ENCODE assay signal across 7 mouse cellular contexts in genomic region chr4:125590241-125590919, GRCm38 (mm10).
A peak's percentile ranks its signal among the peaks of the same experiment; 100 is the strongest.
DNase-seq lines count a peak whose midpoint lies in the region; ATAC-seq and TF ChIP-seq lines count a peak whose summit lies in the region.

No protein-coding gene starts in this region.

- DNase-seq in CH12.LX (ENCODE audit: extremely low read depth) = peak; percentile 20
- DNase-seq in ZHBTc4 (ENCODE audit: low read depth, low spot score) = peak; percentile 81
- DNase-seq in liver, embryonic 11.5 days (ENCODE audit: low spot score) = peak; percentile 63
- DNase-seq in retina, postnatal 1 day = peak; percentile 77
- no peak for DNase-seq in frontal cortex, postnatal 36 days (ENCODE audit: low spot score in 2 of 2)
- DNase-seq in right cerebral cortex, postnatal 36 days (ENCODE audit: low spot score in 2 of 2) = no peak

- no peak overlapping the region for H3K4me3 ChIP-seq in CH12.LX (replicated peaks in 1 of 3; ENCODE audit: low read depth in 2 of 3, low read length in 2 of 3, poor library complexity in 1 of 3)
- H3K4me3 ChIP-seq in forebrain, embryonic 12.5 days (replicated peaks) = no peak overlapping the region
- no peak overlapping the region for H3K4me3 ChIP-seq in liver, embryonic 11.5 days (ENCODE audit: low read depth, low read length)

- TF ChIP-seq EP300 in CH12.LX (IDR thresholded peaks at IDR 0.05; ENCODE audit: low read length) = no peak

- H3K27ac ChIP-seq in CH12.LX (ENCODE audit: insufficient read depth, low read depth) = no peak overlapping the region
- H3K27ac ChIP-seq in forebrain, embryonic 12.5 days = no peak overlapping the region
- H3K27ac ChIP-seq in liver, embryonic 11.5 days (ENCODE audit: low read depth, low read length) = no peak overlapping the region

- H3K4me2 ChIP-seq in CH12.LX (ENCODE audit: insufficient read depth, low read depth, poor library complexity, severe bottlenecking) = no peak overlapping the region
- H3K4me2 ChIP-seq in forebrain, embryonic 12.5 days = no peak overlapping the region; the same call in 1 of the 2 replicates
- H3K4me2 ChIP-seq in liver, embryonic 11.5 days = no peak overlapping the region

- H3K79me2 ChIP-seq in CH12.LX (replicated peaks; ENCODE audit: control insufficient read depth, extremely low read depth, insufficient read depth, poor library complexity, severe bottlenecking) = no peaks in the 10 kb centered on the region

- H3K36me3 ChIP-seq in CH12.LX (replicated peaks in 1 of 2; ENCODE audit: control insufficient read depth in 1 of 2, insufficient read depth in 1 of 2, low read length in 1 of 2) = no peaks in the 10 kb centered on the region
- no peaks in the 10 kb centered on the region for H3K36me3 ChIP-seq in forebrain, embryonic 12.5 days (replicated peaks)
- no peaks in the 10 kb centered on the region for H3K36me3 ChIP-seq in liver, embryonic 11.5 days (ENCODE audit: control insufficient read depth, insufficient read depth, low read length)

- dilution Hi-C loops in CH12.LX (cut with MboI; ENCODE audit: extremely low pct_ligation_motif_present, extremely low pct_unique_long_range_greater_than_20kb, low sequenced_read_pairs) = no loop called here

- H3K27me3 ChIP-seq in CH12.LX (replicated peaks) = peaks cover 92% of the 10 kb centered on the region
- peaks cover 85% of the 10 kb centered on the region for H3K27me3 ChIP-seq in forebrain, embryonic 12.5 days
- peaks cover 2% of the 10 kb centered on the region; the same call in 1 of the 2 replicates for H3K27me3 ChIP-seq in liver, embryonic 11.5 days (replicated peaks; ENCODE audit: control insufficient read depth, insufficient read depth, low read length)

- no peaks in the 10 kb centered on the region for H3K4me1 ChIP-seq in CH12.LX (ENCODE audit: control insufficient read depth in 1 of 2, insufficient read depth in 2 of 2)
- peaks cover 58% of the 10 kb centered on the region for H3K4me1 ChIP-seq in forebrain, embryonic 12.5 days
- no peaks in the 10 kb centered on the region; the same call in 1 of the 2 replicates for H3K4me1 ChIP-seq in liver, embryonic 11.5 days (replicated peaks; ENCODE audit: control insufficient read depth, insufficient read depth, low read length)

- H3K9me3 ChIP-seq in CH12.LX (replicated peaks; ENCODE audit: low read length) = no peaks in the 10 kb centered on the region
- H3K9me3 ChIP-seq in forebrain, embryonic 12.5 days = no peaks in the 10 kb centered on the region
- no peaks in the 10 kb centered on the region for H3K9me3 ChIP-seq in liver, embryonic 11.5 days (ENCODE audit: control insufficient read depth, low read length)

- TF ChIP-seq RAD21 in CH12.LX (IDR thresholded peaks at IDR 0.05; ENCODE audit: low read depth, low read length) = no peak

- no peak for TF ChIP-seq CTCF in CH12.LX (conservative IDR thresholded peaks at IDR 0.05 in 1 of 2, IDR thresholded peaks at IDR 0.05 in 1 of 2; ENCODE audit: low read depth in 2 of 2, low read length in 2 of 2)

- no peak for TF ChIP-seq POLR2A in CH12.LX (IDR thresholded peaks at IDR 0.05; ENCODE audit: low read depth, low read length)

- in situ Hi-C loops in CH12.LX (cut with MboI; ENCODE audit: low pct_ligation_motif_present, low pct_unique_long_range_greater_than_20kb, low sequenced_read_pairs) = no loop called here

- ATAC-seq in forebrain, embryonic 12.5 days (ENCODE audit: low FRiP score) = peak; percentile 70; the same call in 1 of the 2 replicates
- ATAC-seq in liver, embryonic 11.5 days (replicated peaks; ENCODE audit: low FRiP score) = no peak

- 15% methylated on average over 14 of the region's 14 CpGs for WGBS in forebrain, embryonic 12.5 days
- WGBS in liver, embryonic 11.5 days = 6% methylated on average over 14 of the region's 14 CpGs

- no peak overlapping the region for H3K9ac ChIP-seq in CH12.LX (ENCODE audit: insufficient read depth, low read depth)
- no peak overlapping the region for H3K9ac ChIP-seq in forebrain, embryonic 12.5 days
- no peak overlapping the region for H3K9ac ChIP-seq in liver, embryonic 11.5 days (ENCODE audit: low read depth, low read length)

TF ChIP-seq in CH12.LX, 34 proteins besides CTCF, POLR2A, EP300 and RAD21:
- no peak for TF ChIP-seq E2F4 (IDR thresholded peaks at IDR 0.05; ENCODE audit: insufficient replicate concordance, low read depth, low read length)
- no peak for TF ChIP-seq MAX (IDR thresholded peaks at IDR 0.05; ENCODE audit: low read length)
- TF ChIP-seq SIN3A (IDR thresholded peaks at IDR 0.05; ENCODE audit: low read length) = no peak
- no peak for TF ChIP-seq NRF1 (IDR thresholded peaks at IDR 0.05; ENCODE audit: low read depth, low read length)
- no peak for TF ChIP-seq CHD2 (IDR thresholded peaks at IDR 0.05; ENCODE audit: low read length)
- no peak for TF ChIP-seq MAZ (IDR thresholded peaks at IDR 0.05; ENCODE audit: low read depth, low read length)
- no peak for TF ChIP-seq GABPA (IDR thresholded peaks at IDR 0.05; ENCODE audit: insufficient replicate concordance, low read depth, low read length)
- no peak for TF ChIP-seq USF1 (IDR thresholded peaks at IDR 0.05; ENCODE audit: low read depth, low read length)
- no peak for TF ChIP-seq JUN (IDR thresholded peaks at IDR 0.05; ENCODE audit: insufficient read depth, low read depth, low read length)
- no peak for TF ChIP-seq TCF12 (IDR thresholded peaks at IDR 0.05; ENCODE audit: low read depth, low read length)
- TF ChIP-seq BHLHE40 (IDR thresholded peaks at IDR 0.05; ENCODE audit: low read depth, low read length) = no peak
- TF ChIP-seq JUND (conservative IDR thresholded peaks at IDR 0.05; ENCODE audit: low read depth, low read length) = no peak
- no peak for TF ChIP-seq CHD1 (IDR thresholded peaks at IDR 0.05; ENCODE audit: low read depth, low read length)
- no peak for TF ChIP-seq USF2 (conservative IDR thresholded peaks at IDR 0.05; ENCODE audit: low read depth, low read length)
- no peak for TF ChIP-seq POLR2AphosphoS2 (IDR thresholded peaks at IDR 0.05; ENCODE audit: low read depth, low read length)
- TF ChIP-seq IRF4 (IDR thresholded peaks at IDR 0.05; ENCODE audit: low read depth, low read length) = no peak
- TF ChIP-seq ZC3H11A (IDR thresholded peaks at IDR 0.05; ENCODE audit: low read depth, low read length) = no peak
- no peak for TF ChIP-seq ETS1 (conservative IDR thresholded peaks at IDR 0.05; ENCODE audit: low read depth, low read length)
- no peak for TF ChIP-seq KAT2A (IDR thresholded peaks at IDR 0.05; ENCODE audit: insufficient replicate concordance, low read length)

Comparison
In these comparisons a context has a peak if more than half of its experiments do, and no peak if none do; other contexts are left out.
1. DNase-seq: peak in CH12.LX (single experiment), ZHBTc4 (single experiment), liver, embryonic 11.5 days (single experiment) and retina, postnatal 1 day (single experiment); none in frontal cortex, postnatal 36 days (0 of 2) and right cerebral cortex, postnatal 36 days (0 of 2).